Mouse (Mus musculus): ENCODE measurements around the gene Heatr5b.

DNA sequence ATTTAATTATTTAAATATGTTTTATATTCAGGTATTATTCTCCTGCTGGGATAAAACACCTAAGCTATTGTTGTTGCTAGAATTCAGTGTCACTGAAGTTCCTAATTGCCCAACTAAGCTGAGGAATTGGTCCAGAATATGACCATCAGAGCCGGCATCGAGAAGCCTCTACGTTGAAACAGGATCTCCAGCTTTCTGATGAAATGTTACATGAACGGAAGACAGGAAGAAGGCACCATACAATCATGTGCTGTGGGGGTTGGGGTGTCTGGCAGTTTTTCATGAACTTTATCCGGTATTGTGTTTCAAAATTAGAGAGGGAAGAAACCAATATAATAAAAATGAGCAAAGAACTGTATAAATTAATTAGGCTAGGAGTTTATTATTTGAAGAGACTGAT, 71.9 kb downstream of the Heatr5b start:
- TF ChIP-seq CTCF (IDR thresholded peaks at IDR 0.05; ENCODE audit: borderline replicate concordance, extremely low read depth, insufficient read depth, insufficient read length) (no peak), POLR2A (IDR thresholded peaks at IDR 0.05; ENCODE audit: borderline replicate concordance, extremely low read depth, insufficient read depth, insufficient read length, poor library complexity, severe bottlenecking) (no peak)

Data from brain, embryonic 14.5 days (tissue).